Mouse (Mus musculus) heart, embryonic 13.5 days (tissue): ENCODE data around the gene Trappc2. TPM values are rescaled to one million over a fixed set of nuclear protein-coding genes. Genes with fewer than 3 reads are reported as not detected.

Experiments
- ATAC-seq: fragments of 200-750 bp; cut with Nextera tagmentation; 2 replicates; pipeline ENCODE4 v1.8.0; 2017; ENCODE audit warnings: moderate TSS enrichment; ENCODE audit not compliant: insufficient number of reproducible peaks, low FRiP score, low TSS enrichment; ENCODE audit errors: extremely low read depth
- H3K27ac ChIP-seq: fragments of 300-500 bp; sonication (generic); replicated peaks from 2 replicates; pipeline ENCODE4 v1.5.1; 2015; ENCODE audit warnings: moderate library complexity, mild to moderate bottlenecking, inconsistent platforms
- H3K27me3 ChIP-seq: fragments of 300-500 bp; sonication (generic); replicated peaks from 2 replicates; pipeline ENCODE4 v1.6.1; 2015; ENCODE audit warnings: mild to moderate bottlenecking, inconsistent platforms
- H3K36me3 ChIP-seq: fragments of 300-500 bp; sonication (generic); 2 replicates; pipeline ENCODE4 v1.6.1; 2015; ENCODE audit warnings: mild to moderate bottlenecking, inconsistent platforms
- H3K4me1 ChIP-seq: fragments of 300-500 bp; sonication (generic); 2 replicates; pipeline ENCODE4 v1.6.1; 2015; ENCODE audit warnings: inconsistent platforms
- H3K4me2 ChIP-seq: fragments of 300-500 bp; sonication (generic); 2 replicates; pipeline ENCODE4 v1.6.1; 2015; ENCODE audit warnings: inconsistent platforms, mild to moderate bottlenecking, moderate library complexity
- H3K4me3 ChIP-seq: fragments of 300-500 bp; sonication (generic); 2 replicates; pipeline ENCODE4 v1.5.1; 2015; ENCODE audit warnings: moderate library complexity, mild to moderate bottlenecking, inconsistent platforms
- H3K9ac ChIP-seq: fragments of 300-500 bp; sonication (generic); 2 replicates; pipeline ENCODE4 v1.6.1; 2015; ENCODE audit warnings: inconsistent platforms, mild to moderate bottlenecking, moderate library complexity
- H3K9me3 ChIP-seq: fragments of 300-500 bp; sonication (generic); 2 replicates; pipeline ENCODE4 v1.6.1; 2016; ENCODE audit warnings: inconsistent platforms
- WGBS: fragments of 180-500 bp; shearing (Covaris S2); methylation state at CpG from one replicate; pipeline ENCODE4 v1.1.7; 2015; ENCODE audit warnings: mixed read lengths; 5-methylcytosine and 5-hydroxymethylcytosine counted together
- polyA plus RNA-seq: library from polyadenylated mRNA; unstranded; fragments of >200 nt; fragmentation: Nextera tagmentation; extraction: Ambion mirVana; gene quantifications from 2 replicates; pipeline ENCODE4 v1.2.1, GENCODE M21; 2015

The Trappc2 gene
- 36.6 and 40.6 TPM in 2 replicates for polyA plus RNA-seq

GRCm38 (mm10) chrX:166440036-166440615 lies at the start of gene Trappc2:
Gene Trappc2, plus strand, starts transcription at chrX:166440574.
- peak within 1 kb of the TSS; percentile 87 for H3K9ac ChIP-seq
- peaks cover 12% of the 10 kb centered on the region; the same call in 1 of the 2 replicates for H3K4me1 ChIP-seq
- 7% methylated on average over 36 of the region's 36 CpGs for WGBS
- H3K4me3 ChIP-seq = peak within 1 kb of the TSS; percentile 69
- peak; percentile 70 for ATAC-seq
- peak within 1 kb of the TSS; percentile 79 for H3K27ac ChIP-seq
- H3K9me3 ChIP-seq = no peaks in the 10 kb centered on the region
- H3K4me2 ChIP-seq = peak within 1 kb of the TSS; percentile 72
- peaks cover 12% of the 10 kb centered on the region for H3K36me3 ChIP-seq
- H3K27me3 ChIP-seq = peaks cover 26% of the 10 kb centered on the region

GRCm38 (mm10) chrX:166393753-166394152 lies 46.6 kb upstream of the Trappc2 start:
- Histone ChIP-seq H3K27me3 (no peaks in the 10 kb centered on the region), H3K27ac (no peak overlapping the region), H3K36me3 (peaks cover 15% of the 10 kb centered on the region), H3K9ac (no peak overlapping the region), H3K9me3 (no peaks in the 10 kb centered on the region), H3K4me3 (no peak overlapping the region), H3K4me1 (no peaks in the 10 kb centered on the region), H3K4me2 (no peak overlapping the region)
- 81% methylated on average over 1 of the region's 1 CpGs for WGBS
- ATAC-seq = no peak

GRCm38 (mm10) chrX:166407865-166408264 lies 32.5 kb upstream of the Trappc2 start:
- no peak for ATAC-seq
- no peaks in the 10 kb centered on the region for H3K9me3 ChIP-seq
- no peak overlapping the region for H3K27ac ChIP-seq

GRCm38 (mm10) chrX:166416196-166416595 lies 24.2 kb upstream of the Trappc2 start:
- Histone ChIP-seq H3K36me3 (peaks cover 8% of the 10 kb centered on the region; the same call in 1 of the 2 replicates), H3K27me3 (no peaks in the 10 kb centered on the region), H3K9me3 (no peaks in the 10 kb centered on the region), H3K9ac (no peak overlapping the region), H3K4me1 (no peaks in the 10 kb centered on the region), H3K27ac (no peak overlapping the region), H3K4me3 (no peak overlapping the region), H3K4me2 (no peak overlapping the region)
- no peak for ATAC-seq
- WGBS = 72% methylated on average over 6 of the region's 6 CpGs

More at GRCm38 (mm10) chrX:166407865-166408264, 32.5 kb upstream of the Trappc2 start:
- Histone ChIP-seq H3K27me3 (0 out of 2 replicates have a peak, but pooled peaks cover 3% of the 10 kb centered on the region), H3K9ac (no peak overlapping the region), H3K36me3 (peaks cover 43% of the 10 kb centered on the region), H3K4me1 (no peaks in the 10 kb centered on the region), H3K4me3 (no peak overlapping the region), H3K4me2 (no peak overlapping the region)

- H3K4me1 ChIP-seq = peaks cover 4% of the 10 kb centered on the region; the same call in 1 of the 2 replicates
- no peaks in the 10 kb centered on the region for H3K9me3 ChIP-seq
- no peak overlapping the region for H3K4me2 ChIP-seq
- peaks cover 20% of the 10 kb centered on the region for H3K36me3 ChIP-seq
- no peak for ATAC-seq
- H3K4me3 ChIP-seq = no peak overlapping the region
- H3K9ac ChIP-seq = no peak overlapping the region
- H3K27me3 ChIP-seq = no peaks in the 10 kb centered on the region
- 78% methylated on average over 2 of the region's 2 CpGs for WGBS
- H3K27ac ChIP-seq = no peak overlapping the region
These were observed 5.6 kb upstream of the Trappc2 start for GRCm38 (mm10) chrX:166434812-166435211.

GRCm38 (mm10) chrX:166440616-166441063 lies 266 bp downstream of the Trappc2 start, which contains the start of gene Ofd1:
Gene Ofd1, minus strand, starts transcription at chrX:166440704.
- H3K9me3 ChIP-seq = no peaks in the 10 kb centered on the region
- H3K27ac ChIP-seq = peak within 1 kb of the TSS; percentile 79
- H3K4me2 ChIP-seq = peak within 1 kb of the TSS; percentile 72
- peak; percentile 95 for ATAC-seq
- 14% methylated on average over 44 of the region's 44 CpGs for WGBS
- H3K4me3 ChIP-seq = peak within 1 kb of the TSS; percentile 69
- H3K27me3 ChIP-seq = peaks cover 26% of the 10 kb centered on the region
- H3K36me3 ChIP-seq = peaks cover 7% of the 10 kb centered on the region; the same call in 1 of the 2 replicates
- peak within 1 kb of the TSS; percentile 87 for H3K9ac ChIP-seq
- H3K4me1 ChIP-seq = peaks cover 12% of the 10 kb centered on the region; the same call in 1 of the 2 replicates

- Histone ChIP-seq H3K27ac (no peak overlapping the region), H3K4me2 (no peak overlapping the region), H3K4me3 (no peak overlapping the region), H3K9me3 (no peaks in the 10 kb centered on the region), H3K4me1 (peaks cover 11% of the 10 kb centered on the region; the same call in 1 of the 2 replicates), H3K27me3 (peaks cover 26% of the 10 kb centered on the region), H3K9ac (no peak overlapping the region), H3K36me3 (no peaks in the 10 kb centered on the region)
- no peak for ATAC-seq
- 65% methylated on average over 3 of the region's 3 CpGs for WGBS
These were observed 4.2 kb downstream of the Trappc2 start for GRCm38 (mm10) chrX:166444552-166444951.

GRCm38 (mm10) chrX:166453532-166453931 lies 13.2 kb downstream of the Trappc2 start:
- Histone ChIP-seq H3K27ac (no peak overlapping the region), H3K4me3 (no peak overlapping the region), H3K9ac (no peak overlapping the region), H3K27me3 (no peaks in the 10 kb centered on the region), H3K9me3 (no peaks in the 10 kb centered on the region), H3K4me2 (no peak overlapping the region), H3K4me1 (no peaks in the 10 kb centered on the region), H3K36me3 (peaks cover 29% of the 10 kb centered on the region)
- ATAC-seq = no peak
- WGBS = 72% methylated on average over 6 of the region's 6 CpGs

GRCm38 (mm10) chrX:166454331-166454730 lies 14.0 kb downstream of the Trappc2 start:
- H3K9ac ChIP-seq = no peak overlapping the region
- no peaks in the 10 kb centered on the region for H3K9me3 ChIP-seq
- H3K27ac ChIP-seq = no peak overlapping the region
- ATAC-seq = no peak
- H3K36me3 ChIP-seq = peaks cover 29% of the 10 kb centered on the region
- WGBS = 55% methylated on average over 3 of the region's 3 CpGs
- no peak overlapping the region for H3K4me2 ChIP-seq
- H3K27me3 ChIP-seq = no peaks in the 10 kb centered on the region
- H3K4me1 ChIP-seq = no peaks in the 10 kb centered on the region
- no peak overlapping the region for H3K4me3 ChIP-seq

- no peak overlapping the region for H3K27ac ChIP-seq
- H3K4me1 ChIP-seq = no peaks in the 10 kb centered on the region
- ATAC-seq = no peak
- no peaks in the 10 kb centered on the region for H3K9me3 ChIP-seq
- H3K4me2 ChIP-seq = no peak overlapping the region
- H3K27me3 ChIP-seq = no peaks in the 10 kb centered on the region
- H3K36me3 ChIP-seq = peaks cover 25% of the 10 kb centered on the region
- H3K9ac ChIP-seq = no peak overlapping the region
- 82% methylated on average over 1 of the region's 1 CpGs for WGBS
- H3K4me3 ChIP-seq = no peak overlapping the region
These were observed 15.2 kb downstream of the Trappc2 start for GRCm38 (mm10) chrX:166455525-166455924.

- no peaks in the 10 kb centered on the region for H3K36me3 ChIP-seq
- H3K27ac ChIP-seq = no peak overlapping the region
- WGBS = 84% methylated on average over 7 of the region's 7 CpGs
- no peak overlapping the region for H3K4me2 ChIP-seq
- H3K9ac ChIP-seq = no peak overlapping the region
- no peaks in the 10 kb centered on the region for H3K9me3 ChIP-seq
- H3K4me3 ChIP-seq = no peak overlapping the region
- H3K27me3 ChIP-seq = no peaks in the 10 kb centered on the region
- no peaks in the 10 kb centered on the region for H3K4me1 ChIP-seq
- ATAC-seq = no peak
These were observed 27.9 kb downstream of the Trappc2 start for GRCm38 (mm10) chrX:166468321-166468720.

GRCm38 (mm10) chrX:166472612-166473011 lies 32.2 kb downstream of the Trappc2 start:
- no peaks in the 10 kb centered on the region for H3K27me3 ChIP-seq
- no peak overlapping the region for H3K4me2 ChIP-seq
- no peak overlapping the region for H3K9ac ChIP-seq
- no peak overlapping the region for H3K27ac ChIP-seq
- no peaks in the 10 kb centered on the region for H3K9me3 ChIP-seq
- no peak overlapping the region for H3K4me3 ChIP-seq
- peaks cover 7% of the 10 kb centered on the region for H3K4me1 ChIP-seq
- H3K36me3 ChIP-seq = peaks cover 10% of the 10 kb centered on the region; the same call in 1 of the 2 replicates
- WGBS = 71% methylated on average over 6 of the region's 6 CpGs
- ATAC-seq = no peak
